Mouse (Mus musculus) ES-Bruce4 (cell line): ENCODE results near the gene Mmgt2. TPM values are rescaled to one million over a fixed set of nuclear protein-coding genes. Genes with fewer than 3 reads are reported as not detected.

ENCODE experiments used
- H3K27ac ChIP-seq: 2 replicates; pipeline ENCODE4 v1.5.1; 2012; ENCODE audit warnings: low read length, inconsistent platforms; ENCODE audit not compliant: insufficient read depth
- H3K27me3 ChIP-seq: 2 replicates; pipeline ENCODE4 v1.6.1; 2012; ENCODE audit warnings: mild to moderate bottlenecking, low read length, inconsistent platforms; ENCODE audit not compliant: control insufficient read depth, poor library complexity, insufficient read depth, severe bottlenecking
- H3K36me3 ChIP-seq: 2 replicates; pipeline ENCODE4 v1.6.1; 2012; ENCODE audit warnings: inconsistent platforms, mild to moderate bottlenecking, low read length, moderate library complexity; ENCODE audit not compliant: control insufficient read depth, poor library complexity, insufficient read depth, severe bottlenecking
- H3K4me1 ChIP-seq: one replicate; pipeline ENCODE4 v1.8.1; 2011; ENCODE audit warnings: low read length; ENCODE audit not compliant: control insufficient read depth, insufficient read depth
- H3K4me3 ChIP-seq: 2 replicates; pipeline ENCODE4 v1.5.1; 2011; ENCODE audit warnings: low read depth, mild to moderate bottlenecking, low read length
- H3K9ac ChIP-seq: 2 replicates; pipeline ENCODE4 v1.6.1; 2012; ENCODE audit warnings: low read depth, mild to moderate bottlenecking, inconsistent platforms; ENCODE audit not compliant: poor library complexity, severe bottlenecking
- H3K9me3 ChIP-seq: replicated peaks from 2 replicates; pipeline ENCODE4 v1.6.1; 2012; ENCODE audit warnings: mild to moderate bottlenecking, low read length, inconsistent platforms; ENCODE audit not compliant: control insufficient read depth, poor library complexity, insufficient read depth, severe bottlenecking
- CTCF ChIP-seq: IDR thresholded peaks from one replicate; pipeline ENCODE4 v1.8.1; 2011; ENCODE audit warnings: low read depth, low read length
- EP300 ChIP-seq: IDR thresholded peaks from 2 replicates; pipeline ENCODE4 v1.6.1; 2011; ENCODE audit warnings: low read depth, low read length; ENCODE audit not compliant: insufficient read depth
- POLR2A ChIP-seq: IDR thresholded peaks from one replicate; pipeline ENCODE4 v1.8.1; 2011; ENCODE audit warnings: low read length; ENCODE audit not compliant: insufficient read depth
- polyA plus RNA-seq: library from polyadenylated mRNA; stranded (reverse); fragments of >200 nt; gene quantifications from 2 replicates; pipeline ENCODE4 v1.2.4, GENCODE M21; 2011; ENCODE audit warnings: low read depth; ENCODE audit not compliant: missing spikeins, insufficient read depth, insufficient read length

The Mmgt2 gene
- polyA plus RNA-seq, 1 experiment, result 12.6 TPM

- no peaks in the 10 kb centered on the region for H3K27me3 ChIP-seq
- no peaks in the 10 kb centered on the region for H3K9me3 ChIP-seq
- no peak overlapping the region for H3K9ac ChIP-seq
- no peak overlapping the region for H3K27ac ChIP-seq
- peaks cover 2% of the 10 kb centered on the region for H3K4me1 ChIP-seq
- no peak for TF ChIP-seq CTCF
- TF ChIP-seq EP300, result no peak
- TF ChIP-seq POLR2A, result no peak
- no peak overlapping the region for H3K4me3 ChIP-seq
- H3K36me3 ChIP-seq, result no peaks in the 10 kb centered on the region
Measured at GRCm38 (mm10) chr11:62643681-62644363, 4.6 kb upstream of the Mmgt2 start.

GRCm38 (mm10) chr11:62644602-62645336 lies 3.7 kb upstream of the Mmgt2 start:
- H3K4me3 ChIP-seq, result no peak overlapping the region
- H3K27ac ChIP-seq, result no peak overlapping the region
- H3K36me3 ChIP-seq, result no peaks in the 10 kb centered on the region
- no peaks in the 10 kb centered on the region for H3K9me3 ChIP-seq
- no peak for TF ChIP-seq CTCF
- TF ChIP-seq POLR2A, result no peak
- TF ChIP-seq EP300, result no peak
- no peak overlapping the region for H3K9ac ChIP-seq
- H3K4me1 ChIP-seq, result peaks cover 2% of the 10 kb centered on the region
- H3K27me3 ChIP-seq, result no peaks in the 10 kb centered on the region

GRCm38 (mm10) chr11:62645337-62645675 lies 3.2 kb upstream of the Mmgt2 start:
- no peak for TF ChIP-seq POLR2A
- no peak for TF ChIP-seq EP300
- TF ChIP-seq CTCF, result no peak
- H3K36me3 ChIP-seq, result no peaks in the 10 kb centered on the region
- H3K4me1 ChIP-seq, result peaks cover 2% of the 10 kb centered on the region
- no peak overlapping the region for H3K9ac ChIP-seq
- no peaks in the 10 kb centered on the region for H3K9me3 ChIP-seq
- no peaks in the 10 kb centered on the region for H3K27me3 ChIP-seq
- no peak overlapping the region for H3K4me3 ChIP-seq
- peak overlapping the region; percentile 12; the same call in 1 of the 2 replicates for H3K27ac ChIP-seq

- peak overlapping the region; percentile 12; the same call in 1 of the 2 replicates for H3K27ac ChIP-seq
- no peaks in the 10 kb centered on the region for H3K27me3 ChIP-seq
- H3K9ac ChIP-seq, result 0 out of 2 replicates have a peak overlapping the region, but pooled peaks have one; percentile 22
- TF ChIP-seq EP300, result peak; percentile 66; the same call in 1 of the 2 replicates
- no peak for TF ChIP-seq POLR2A
- peaks cover 2% of the 10 kb centered on the region for H3K4me1 ChIP-seq
- no peaks in the 10 kb centered on the region for H3K9me3 ChIP-seq
- H3K4me3 ChIP-seq, result no peak overlapping the region
- no peaks in the 10 kb centered on the region for H3K36me3 ChIP-seq
Measured at GRCm38 (mm10) chr11:62645732-62646494, 2.6 kb upstream of the Mmgt2 start.

GRCm38 (mm10) chr11:62646495-62646843 lies 2.0 kb upstream of the Mmgt2 start:
- Histone ChIP-seq H3K4me1 (peaks cover 2% of the 10 kb centered on the region), H3K27me3 (no peaks in the 10 kb centered on the region), H3K9me3 (no peaks in the 10 kb centered on the region), H3K9ac (0 out of 2 replicates have a peak overlapping the region, but pooled peaks have one; percentile 22), H3K27ac (no peak overlapping the region), H3K36me3 (no peaks in the 10 kb centered on the region), H3K4me3 (no peak overlapping the region)
- no peak for TF ChIP-seq EP300
- TF ChIP-seq CTCF, result no peak
- TF ChIP-seq POLR2A, result no peak
